Mouse (Mus musculus) MEL (cell line): ENCODE results near the gene Ctsd.

Experiments used
- POLR2A ChIP-seq, 2 experiments: IDR thresholded peaks; 2 replicates each; pipeline ENCODE4 v1.6.1; 2011 to 2012; ENCODE audit warnings: low read length in 2 of 2, mild to moderate bottlenecking in 2 of 2, control low read depth in 1 of 2, improper control_type of control experiment in 1 of 2, low read depth in 1 of 2, moderate library complexity in 1 of 2; ENCODE audit not compliant: control insufficient read depth in 1 of 2, insufficient read depth in 1 of 2, poor library complexity in 1 of 2
- USF1 ChIP-seq: IDR thresholded peaks from 2 replicates; pipeline ENCODE4 v1.6.1; 2014; ENCODE audit warnings: low read depth, mild to moderate bottlenecking, inconsistent platforms, low read length, improper control_type of control experiment, moderate library complexity
- ZNF384 ChIP-seq: IDR thresholded peaks from 2 replicates; pipeline ENCODE4 v1.6.1; 2012; ENCODE audit warnings: low read depth, mild to moderate bottlenecking, inconsistent platforms, low read length, improper control_type of control experiment

DNA sequence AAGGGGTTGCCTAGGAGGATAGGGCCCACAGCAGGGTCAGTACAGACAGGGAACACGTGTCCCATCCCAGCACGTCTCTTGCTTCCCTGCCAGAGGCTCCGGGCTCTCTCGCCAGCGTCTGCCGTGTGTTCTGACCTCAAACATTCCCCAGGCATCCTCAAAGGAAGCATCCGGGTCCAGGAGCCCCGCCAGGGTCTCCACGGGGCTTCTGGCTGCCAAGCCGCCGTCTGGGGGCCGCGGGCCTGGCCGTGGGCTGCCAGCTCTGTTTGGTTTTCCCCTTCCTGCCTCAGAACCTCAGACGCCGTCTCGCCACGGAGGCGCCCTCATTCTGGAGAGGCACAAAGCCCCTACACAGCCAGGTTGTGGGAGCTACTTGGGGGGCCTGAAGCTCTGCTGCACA is 45.8 kb upstream of the Ctsd start:
- TF ChIP-seq USF1 = no peak
- no peak for TF ChIP-seq ZNF384
- no peak for TF ChIP-seq POLR2A (IDR thresholded peaks at IDR 0.05; ENCODE audit: control insufficient read depth in 1 of 2, insufficient read depth in 1 of 2, low read depth in 1 of 2, low read length in 2 of 2, poor library complexity in 1 of 2)
